Mouse (Mus musculus) liver, postnatal 0 days (tissue): Measurements from ENCODE around the gene Ptpn14.

Experiments used
- CTCF ChIP-seq: sonication (generic); IDR thresholded peaks from 2 replicates; pipeline ENCODE4 v1.5.1; 2016; ENCODE audit warnings: antibody characterized with exemption, low read depth
- EP300 ChIP-seq: IDR thresholded peaks from 2 replicates; pipeline ENCODE4 v1.6.1; 2016; ENCODE audit warnings: antibody characterized with exemption, low read depth, mild to moderate bottlenecking

- TF ChIP-seq CTCF: no peak
- no peak for TF ChIP-seq EP300
Observed at GRCm38 (mm10) chr1:189689050-189689833, 38.8 kb upstream of the Ptpn14 start.
